Mouse (Mus musculus) kidney, adult 2 months (tissue): ENCODE data around the gene Sesn3. TPM values are rescaled to one million over a fixed set of nuclear protein-coding genes. Genes with fewer than 3 reads are reported as not detected.

Source experiments
- DNase-seq: peaks from one replicate; pipeline ENCODE4 v3.0.0; 2021
- H3K27ac ChIP-seq: fragments of 200-500 bp; 2 replicates; pipeline ENCODE4 v1.5.1; 2012; ENCODE audit warnings: low read depth, low read length, control low read depth, inconsistent platforms; ENCODE audit not compliant: insufficient read depth
- H3K27me3 ChIP-seq: fragments of 200-500 bp; replicated peaks from 2 replicates; pipeline ENCODE4 v1.6.1; 2012; ENCODE audit warnings: mild to moderate bottlenecking, moderate library complexity, low read length, inconsistent platforms; ENCODE audit not compliant: control insufficient read depth, insufficient read depth
- H3K36me3 ChIP-seq: fragments of 200-500 bp; 2 replicates; pipeline ENCODE4 v1.6.1; 2012; ENCODE audit warnings: mild to moderate bottlenecking, moderate library complexity, low read length, inconsistent platforms; ENCODE audit not compliant: control insufficient read depth, insufficient read depth
- H3K4me1 ChIP-seq: fragments of 200-500 bp; 2 replicates; pipeline ENCODE4 v1.6.1; 2011; ENCODE audit warnings: low read length; ENCODE audit not compliant: control insufficient read depth, insufficient read depth
- H3K4me3 ChIP-seq: fragments of 200-500 bp; 2 replicates; pipeline ENCODE4 v1.5.1; 2011; ENCODE audit warnings: mild to moderate bottlenecking, low read depth, low read length, control low read depth; ENCODE audit not compliant: insufficient read depth
- CTCF ChIP-seq: fragments of 200-500 bp; conservative IDR thresholded peaks from 2 replicates; pipeline ENCODE4 v1.5.1; 2011; ENCODE audit warnings: low read depth, mild to moderate bottlenecking, control low read depth, low read length, moderate library complexity, mixed read lengths; ENCODE audit not compliant: insufficient read depth, insufficient read length
- POLR2A ChIP-seq: fragments of 200-500 bp; IDR thresholded peaks from one replicate; pipeline ENCODE4 v1.6.1; 2011; ENCODE audit warnings: low read depth, low read length, control low read depth
- WGBS: fragments of 180-500 bp; shearing (Covaris S2); methylation state at CpG from one replicate; pipeline ENCODE4 v1.1.7; 2018; 5-methylcytosine and 5-hydroxymethylcytosine counted together
- polyA plus RNA-seq: library from polyadenylated mRNA; depleted of rRNA; stranded (reverse); fragments of >200 nt; gene quantifications from 2 replicates; pipeline ENCODE4 v1.2.3, GENCODE M21; 2012

Sesn3 gene
- polyA plus RNA-seq, 1 experiment = 13.0 TPM

DNA sequence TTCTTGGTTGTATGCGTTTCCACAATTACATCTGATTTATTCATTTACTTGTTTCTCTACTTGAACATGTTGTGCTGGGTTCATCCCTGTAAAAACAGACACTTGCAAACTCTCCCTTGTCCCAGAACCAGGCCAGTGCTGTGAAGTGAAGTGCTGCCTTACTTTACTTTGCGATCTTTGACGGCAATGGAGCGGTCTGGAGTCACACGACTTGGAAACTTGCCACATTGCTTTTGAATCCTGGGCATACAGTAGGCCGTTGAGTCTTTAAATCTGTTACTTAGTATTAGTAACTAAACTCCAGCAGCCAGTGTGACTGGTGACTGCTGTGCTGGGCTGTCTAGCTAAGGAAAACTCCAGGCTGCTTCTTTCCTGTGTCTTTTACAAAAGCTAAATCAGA is 25.9 kb downstream of the Sesn3 start:
- Histone ChIP-seq H3K27me3 (no peaks in the 10 kb centered on the region), H3K4me1 (0 out of 2 replicates have a peak, but pooled peaks cover 8% of the 10 kb centered on the region), H3K27ac (no peak overlapping the region), H3K36me3 (no peaks in the 10 kb centered on the region), H3K4me3 (no peak overlapping the region)
- 35% methylated on average over 6 of the region's 6 CpGs for WGBS
- TF ChIP-seq CTCF (no peak), POLR2A (no peak)
- DNase-seq = peak; percentile 15

DNA sequence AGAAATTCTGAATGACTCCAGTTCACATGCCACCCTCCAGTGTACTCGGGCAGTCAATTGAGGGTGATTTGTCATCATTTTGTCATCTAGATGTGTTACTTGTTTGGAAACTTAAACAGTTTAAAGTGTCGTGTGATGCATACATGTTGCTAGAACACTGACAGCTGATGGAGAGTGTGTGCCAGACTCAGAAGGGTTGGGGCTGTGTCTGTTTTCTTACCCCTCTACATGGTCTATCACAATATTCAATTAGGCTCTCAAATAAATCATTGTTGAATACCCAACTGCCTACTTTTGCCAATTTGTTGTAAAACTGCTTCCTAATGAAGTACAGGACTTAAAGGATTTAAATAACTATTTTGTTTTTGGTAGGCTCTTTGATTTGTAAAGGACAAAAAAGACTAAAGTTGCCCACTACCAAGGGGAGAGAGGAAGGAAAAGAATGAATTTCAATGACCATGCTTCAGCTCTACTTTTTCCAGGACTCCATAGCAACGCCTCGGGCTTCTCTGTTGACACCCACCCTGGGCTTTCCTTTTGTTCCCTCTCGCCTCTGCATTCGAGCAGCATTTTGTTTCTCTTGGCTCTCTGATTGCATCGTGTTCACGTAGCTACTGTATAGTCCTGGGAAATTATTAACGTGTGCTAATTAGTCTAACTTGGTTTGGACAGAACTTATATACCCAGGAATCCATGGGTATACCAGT is 29.5 kb downstream of the Sesn3 start:
- H3K36me3 ChIP-seq = no peaks in the 10 kb centered on the region
- 56% methylated on average over 9 of the region's 9 CpGs for WGBS
- DNase-seq = no peak
- peaks cover 16% of the 10 kb centered on the region; the same call in 1 of the 2 replicates for H3K4me1 ChIP-seq
- no peak for TF ChIP-seq CTCF
- no peak for TF ChIP-seq POLR2A
- H3K27ac ChIP-seq = no peak overlapping the region
- no peak overlapping the region for H3K4me3 ChIP-seq
- no peaks in the 10 kb centered on the region for H3K27me3 ChIP-seq

- TF ChIP-seq CTCF = no peak
- TF ChIP-seq POLR2A = no peak
- 44% methylated on average over 3 of the region's 3 CpGs for WGBS
- Histone ChIP-seq H3K27me3 (no peaks in the 10 kb centered on the region), H3K36me3 (no peaks in the 10 kb centered on the region), H3K4me3 (no peak overlapping the region), H3K27ac (no peak overlapping the region), H3K4me1 (peaks cover 8% of the 10 kb centered on the region; the same call in 1 of the 2 replicates)
- DNase-seq = peak; percentile 59
Measured at GRCm38 (mm10) chr9:14307341-14307740, 32.5 kb downstream of the Sesn3 start.

GRCm38 (mm10) chr9:14313968-14314367 is 39.1 kb downstream of the Sesn3 start:
- Histone ChIP-seq H3K27me3 (no peaks in the 10 kb centered on the region), H3K4me3 (no peak overlapping the region), H3K4me1 (no peaks in the 10 kb centered on the region), H3K36me3 (peaks cover 4% of the 10 kb centered on the region), H3K27ac (no peak overlapping the region)
- 57% methylated on average over 3 of the region's 3 CpGs for WGBS
- DNase-seq = peak; percentile 4
- TF ChIP-seq CTCF (no peak), POLR2A (no peak)

DNA sequence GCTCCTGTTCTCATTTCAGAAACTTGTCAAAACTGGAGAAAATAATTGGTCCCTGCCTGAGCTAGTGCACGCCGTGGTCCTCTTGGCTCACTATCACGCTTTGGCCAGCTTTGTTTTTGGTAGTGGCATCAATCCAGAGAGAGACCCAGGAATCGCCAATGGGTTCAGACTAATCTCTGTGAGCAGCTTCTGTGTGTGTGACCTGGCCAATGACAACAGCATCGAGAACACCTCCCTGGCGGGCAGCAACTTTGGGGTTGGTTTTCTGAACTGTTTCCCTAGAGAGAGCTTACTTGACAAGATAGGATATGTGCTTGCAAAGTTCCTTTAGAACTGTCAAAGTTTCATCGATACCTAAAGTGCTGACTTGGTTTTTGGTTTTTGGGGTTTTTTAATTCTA is 39.6 kb downstream of the Sesn3 start:
- no peak for DNase-seq
- peaks cover 4% of the 10 kb centered on the region for H3K36me3 ChIP-seq
- H3K4me1 ChIP-seq = no peaks in the 10 kb centered on the region
- TF ChIP-seq CTCF = no peak
- no peak for TF ChIP-seq POLR2A
- H3K27ac ChIP-seq = no peak overlapping the region
- H3K4me3 ChIP-seq = no peak overlapping the region
- WGBS = 78% methylated on average over 7 of the region's 7 CpGs
- H3K27me3 ChIP-seq = no peaks in the 10 kb centered on the region

DNA sequence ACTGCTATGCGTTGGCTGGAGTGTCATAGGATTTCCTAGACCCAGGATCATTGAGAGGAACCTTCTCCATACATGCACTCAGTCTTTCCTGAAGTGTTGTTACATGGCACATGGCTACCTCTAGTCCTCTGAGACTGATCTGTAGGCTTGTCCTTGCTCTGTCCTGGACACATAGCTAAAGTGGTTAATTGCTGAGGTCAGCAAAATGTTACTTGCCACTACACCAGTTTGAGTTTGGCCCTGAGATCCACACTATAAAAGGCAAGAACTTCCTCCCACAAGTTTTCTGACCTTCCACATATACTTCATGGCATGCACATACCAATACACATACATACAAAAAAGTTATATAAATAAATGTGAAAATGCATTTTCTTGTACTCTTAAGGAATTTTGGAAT is 41.8 kb downstream of the Sesn3 start:
- no peak for DNase-seq
- Histone ChIP-seq H3K4me3 (no peak overlapping the region), H3K27me3 (no peaks in the 10 kb centered on the region), H3K36me3 (peaks cover 4% of the 10 kb centered on the region), H3K4me1 (no peaks in the 10 kb centered on the region), H3K27ac (no peak overlapping the region)
- no peak for TF ChIP-seq POLR2A
- no peak for TF ChIP-seq CTCF
- WGBS = 100% methylated on average over 1 of the region's 1 CpGs

DNA sequence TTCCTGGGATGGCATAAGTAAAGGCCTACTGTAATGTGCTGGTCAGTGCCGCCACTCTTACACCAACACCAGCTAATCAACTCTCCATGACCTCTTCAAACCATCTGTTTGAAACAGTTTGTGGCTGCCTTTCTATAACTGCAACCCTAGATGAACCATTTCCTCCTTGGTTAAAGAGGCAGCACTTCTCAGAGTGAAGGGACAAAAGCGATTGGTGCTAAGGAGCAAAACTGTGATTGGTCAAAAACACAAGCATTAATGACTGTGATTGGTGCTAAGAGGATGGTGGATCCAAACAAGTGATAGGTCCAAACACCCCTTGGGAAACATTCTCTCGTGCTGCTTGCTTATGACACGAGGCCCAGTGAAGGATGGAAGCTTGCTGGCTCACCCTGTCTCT is 61.0 kb downstream of the Sesn3 start:
- no peaks in the 10 kb centered on the region for H3K27me3 ChIP-seq
- no peaks in the 10 kb centered on the region for H3K4me1 ChIP-seq
- no peak overlapping the region for H3K27ac ChIP-seq
- no peak for DNase-seq
- no peak overlapping the region for H3K4me3 ChIP-seq
- WGBS = 80% methylated on average over 4 of the region's 4 CpGs
- no peaks in the 10 kb centered on the region for H3K36me3 ChIP-seq
- TF ChIP-seq POLR2A (no peak), CTCF (no peak)
